Mouse (Mus musculus) cerebellum, adult 2 months (tissue): ENCODE measurements around the gene Dnajb13.

Source experiments
- CTCF ChIP-seq: fragments of 200-500 bp; IDR thresholded peaks from 2 replicates; pipeline ENCODE4 v1.5.1; 2011; ENCODE audit warnings: low read depth, mild to moderate bottlenecking, control low read depth, low read length, moderate library complexity, borderline replicate concordance; ENCODE audit not compliant: insufficient read depth
- POLR2A ChIP-seq: fragments of 200-500 bp; IDR thresholded peaks from 2 replicates; pipeline ENCODE4 v1.6.1; 2011; ENCODE audit warnings: low read length, control low read depth, borderline replicate concordance; ENCODE audit not compliant: insufficient read depth

DNA sequence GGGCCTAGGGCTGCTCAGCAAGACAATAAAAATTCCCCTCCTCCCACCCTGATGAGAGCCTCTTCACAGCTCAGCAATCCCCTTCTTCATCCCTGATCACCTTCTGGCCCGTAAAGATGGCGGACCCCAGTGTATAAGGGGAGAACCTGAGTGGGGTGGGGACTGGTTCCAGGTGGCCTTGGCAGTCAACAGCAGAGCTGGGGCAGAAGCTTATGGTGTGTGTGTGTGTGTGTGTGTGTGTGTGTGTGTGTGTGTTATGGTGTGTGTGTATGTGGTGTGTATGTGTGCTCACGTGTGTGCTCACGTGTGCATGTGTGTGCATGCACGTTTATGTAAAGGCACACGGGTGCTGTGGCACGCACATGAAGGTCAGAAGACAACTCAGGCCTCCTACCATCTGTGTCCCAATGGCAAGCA, 20.3 kb downstream of the Dnajb13 start:
- TF ChIP-seq POLR2A (no peak), CTCF (no peak)
